Mouse (Mus musculus) CD4-positive helper T cell, adult 2 months (primary cell): ENCODE results near the gene Marc1.
A peak's percentile ranks its signal among the peaks of the same experiment; 100 is the strongest.

Experiments used
- DNase-seq: peaks from one replicate; pipeline ENCODE4 v3.0.0-alpha.2; 2012; ENCODE audit warnings: low read depth, missing footprints, low spot score

Marc1 gene

GRCm38 (mm10) chr1:184822678-184823077 is 11.6 kb upstream of the Marc1 start:
- DNase-seq = no peak

DNA sequence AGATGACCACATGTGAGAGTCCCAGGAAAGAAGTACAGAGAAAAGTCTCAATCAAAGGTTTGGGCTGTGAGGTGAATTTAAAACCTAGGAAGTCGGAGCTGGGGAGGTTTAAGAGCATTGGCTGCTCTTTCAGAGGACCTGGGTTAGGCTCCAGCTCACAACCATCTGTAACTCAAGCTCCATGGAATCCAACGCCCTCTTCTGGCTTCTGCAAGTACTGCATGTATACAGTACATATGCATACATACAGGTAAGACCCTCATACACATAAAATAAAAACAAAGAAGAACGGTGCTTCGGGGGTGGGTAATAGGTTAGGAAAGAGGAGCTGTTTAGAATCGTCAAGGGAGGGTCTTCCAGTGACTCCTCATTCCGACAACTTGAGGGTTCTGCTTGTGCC is 6.7 kb upstream of the Marc1 start:
- peak; percentile 20 for DNase-seq

DNA sequence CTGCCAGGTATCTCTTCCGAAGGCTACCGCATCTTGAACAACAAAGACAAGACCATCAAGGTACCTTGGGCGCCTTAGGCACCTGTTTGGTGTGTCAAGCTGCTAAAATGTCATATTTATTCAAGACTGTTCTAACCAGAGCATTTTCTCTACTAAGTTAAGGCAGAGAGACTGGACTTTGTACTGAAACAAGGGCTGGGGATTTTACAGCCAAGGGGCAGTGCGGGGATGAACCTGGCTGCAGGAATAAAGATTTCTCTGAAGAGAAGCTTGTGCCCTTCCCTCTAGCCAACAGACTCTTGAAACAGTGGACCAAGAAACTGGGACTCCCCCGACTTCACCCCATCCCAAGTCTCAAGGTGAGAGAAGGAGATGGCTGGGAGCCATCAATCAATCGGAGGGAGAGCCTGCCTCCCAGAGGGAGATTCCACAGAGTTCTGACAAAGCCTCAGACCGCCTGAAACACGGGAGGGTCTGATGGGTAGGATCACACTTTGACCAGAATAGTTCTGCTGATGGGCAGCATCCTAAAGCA is 670 bp upstream of the Marc1 start:
- DNase-seq = no peak

GRCm38 (mm10) chr1:184809578-184810001 is 1.5 kb downstream of the Marc1 start:
- no peak for DNase-seq

DNA sequence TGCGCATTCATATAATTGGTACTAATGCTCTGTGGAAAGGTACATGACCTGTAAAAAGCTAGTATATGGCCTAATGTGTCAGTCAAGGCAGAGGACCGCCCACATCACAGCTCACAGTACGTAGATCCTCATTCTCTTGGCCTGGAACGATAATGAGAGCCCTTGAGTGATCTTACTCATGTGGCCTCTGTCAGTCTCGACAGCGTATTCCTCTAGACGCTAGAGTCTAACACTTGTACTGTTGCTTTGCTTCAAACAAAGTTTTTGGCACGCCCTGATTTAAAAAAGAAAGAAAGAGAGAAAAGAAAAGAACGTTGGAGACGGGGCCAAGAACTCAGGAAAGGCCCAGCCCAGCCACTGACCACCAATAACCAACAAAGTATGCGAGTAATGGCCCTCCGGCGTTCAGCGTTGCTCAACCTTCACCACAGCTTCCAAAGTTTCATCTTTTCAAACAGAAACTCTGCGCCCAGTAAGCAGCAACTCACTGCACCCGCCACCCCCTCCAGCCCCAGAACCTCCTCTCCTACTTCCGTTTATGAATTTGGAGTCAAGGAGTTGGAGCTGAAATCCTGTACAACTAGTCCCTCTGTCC is 2.6 kb downstream of the Marc1 start:
- no peak for DNase-seq

GRCm38 (mm10) chr1:184807627-184808417 is 3.3 kb downstream of the Marc1 start:
- DNase-seq = no peak

DNA sequence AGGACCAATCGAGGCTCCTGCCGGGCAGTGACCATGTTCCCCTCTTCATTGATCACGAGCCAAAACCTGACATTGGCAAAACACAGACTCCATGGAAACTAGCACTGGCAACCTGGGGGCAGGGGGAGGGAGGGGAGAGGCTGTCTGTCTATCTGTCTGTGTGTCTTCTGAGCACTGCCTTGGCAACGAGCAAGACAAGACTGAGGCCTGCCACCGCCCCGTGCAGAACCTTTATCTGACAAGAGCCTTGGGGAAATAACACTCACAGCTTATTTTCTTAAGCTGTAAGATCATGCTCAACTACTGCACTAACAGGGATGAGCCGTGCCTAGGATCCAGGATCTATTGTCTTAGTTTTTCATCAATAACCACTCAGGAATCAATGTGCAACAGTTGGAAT is 4.0 kb downstream of the Marc1 start:
- no peak for DNase-seq

GRCm38 (mm10) chr1:184805749-184806148 is 5.4 kb downstream of the Marc1 start:
- no peak for DNase-seq

GRCm38 (mm10) chr1:184793163-184793876 is 17.8 kb downstream of the Marc1 start:
- DNase-seq = peak; percentile 81

- DNase-seq = peak; percentile 65
These were observed 20.0 kb downstream of the Marc1 start for GRCm38 (mm10) chr1:184791109-184791508.

GRCm38 (mm10) chr1:184786376-184787151 is 24.5 kb downstream of the Marc1 start:
- no peak for DNase-seq

DNA sequence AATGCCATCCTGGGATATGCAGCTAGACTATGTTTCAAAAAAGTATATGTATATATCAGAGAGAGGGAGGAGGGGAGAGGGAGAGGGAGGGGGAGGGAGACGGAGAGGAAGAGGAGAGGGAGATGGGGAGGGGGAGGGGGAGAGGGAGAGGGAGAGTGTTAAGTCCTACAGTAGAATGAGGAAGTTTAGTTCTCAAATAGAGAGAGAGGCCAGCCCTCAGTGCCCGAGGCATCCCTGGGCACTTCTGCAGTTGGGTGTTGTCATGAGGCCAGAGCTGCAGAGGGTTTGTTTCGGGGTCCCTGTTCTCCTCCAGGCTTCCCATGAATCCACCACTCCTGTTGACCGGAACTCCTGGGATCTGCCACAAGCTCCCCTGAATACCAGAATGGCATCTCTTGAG is 27.5 kb downstream of the Marc1 start:
- no peak for DNase-seq

- no peak for DNase-seq
These were observed 29.0 kb downstream of the Marc1 start for GRCm38 (mm10) chr1:184782161-184782513.

DNA sequence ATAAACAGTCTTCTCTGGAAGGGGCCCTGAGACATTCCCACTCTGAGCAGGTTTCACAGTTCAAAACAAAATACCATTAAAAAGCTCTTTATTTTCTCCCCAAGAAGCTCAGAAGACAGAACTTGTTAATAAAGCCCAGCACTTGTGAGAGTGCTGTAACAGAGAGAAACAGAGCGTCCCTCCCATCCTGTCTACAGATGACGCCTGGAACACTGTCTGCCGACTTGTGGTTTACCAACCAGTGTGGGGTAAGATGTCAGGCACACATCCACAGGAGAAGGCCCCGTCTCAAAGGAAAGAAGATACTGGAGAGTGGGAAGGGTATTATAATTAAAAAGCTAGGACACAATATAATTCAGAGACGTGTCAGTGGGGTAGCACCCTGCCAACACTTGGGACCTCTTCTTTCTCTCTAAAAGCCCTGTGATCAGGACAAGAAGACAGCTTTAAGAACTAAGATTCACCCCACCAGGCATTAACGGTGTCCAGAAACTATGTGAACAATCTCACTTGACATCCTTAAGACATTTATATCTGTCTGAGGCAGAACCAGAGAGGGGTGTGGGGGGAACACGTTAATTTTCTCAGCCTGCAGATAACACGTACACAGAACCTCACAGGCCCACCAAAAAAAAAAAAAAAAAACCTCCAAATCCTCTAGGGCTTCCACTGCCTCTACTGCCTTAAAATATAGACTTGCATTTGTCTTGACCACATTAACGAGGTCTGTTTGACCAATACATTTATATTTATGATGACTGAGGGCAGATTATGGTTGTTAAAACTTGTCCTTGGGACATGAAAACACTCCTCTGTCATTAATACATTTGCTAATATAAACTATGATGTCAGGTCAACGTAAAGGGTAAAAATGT is 29.6 kb downstream of the Marc1 start:
- DNase-seq = no peak

DNA sequence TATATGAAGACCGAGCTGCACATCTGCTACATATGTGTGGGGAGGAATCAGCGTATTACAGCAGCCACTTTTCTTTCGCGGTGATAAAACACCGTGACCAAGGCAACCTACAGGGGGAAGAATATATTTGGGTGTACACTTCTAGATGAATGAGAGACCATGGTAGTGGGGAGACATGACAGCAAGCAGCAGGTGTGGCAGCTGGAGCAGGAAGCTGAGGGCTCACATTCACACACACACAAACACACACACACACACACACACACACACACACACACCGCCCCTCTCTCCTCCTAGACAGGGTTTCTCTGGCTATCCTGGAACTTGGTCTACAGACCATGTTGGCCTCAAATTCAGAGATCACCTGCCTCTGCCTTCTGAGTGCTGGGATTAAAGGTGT is 33.0 kb downstream of the Marc1 start:
- DNase-seq = no peak

GRCm38 (mm10) chr1:184777061-184777795 is 33.9 kb downstream of the Marc1 start:
- DNase-seq = no peak

DNA sequence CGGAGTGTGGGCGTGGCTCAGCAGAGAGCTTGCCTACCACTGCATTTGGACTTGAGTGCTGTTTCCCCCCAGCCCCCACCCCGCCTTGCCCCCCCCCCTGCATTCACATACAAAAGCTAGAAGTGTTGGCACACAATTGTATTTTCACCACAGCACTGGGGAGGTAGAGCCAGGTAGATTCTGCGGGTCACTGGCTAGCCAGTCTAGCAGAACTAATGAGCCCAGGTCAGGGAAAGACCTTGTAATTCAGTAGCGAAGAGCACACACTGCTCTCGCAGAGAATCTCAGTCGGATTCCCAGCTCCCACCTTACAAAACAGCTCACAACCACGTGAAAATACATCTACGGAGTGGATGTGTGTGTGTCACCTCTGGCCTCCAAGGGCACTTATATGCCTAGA is 35.8 kb downstream of the Marc1 start:
- no peak for DNase-seq

DNA sequence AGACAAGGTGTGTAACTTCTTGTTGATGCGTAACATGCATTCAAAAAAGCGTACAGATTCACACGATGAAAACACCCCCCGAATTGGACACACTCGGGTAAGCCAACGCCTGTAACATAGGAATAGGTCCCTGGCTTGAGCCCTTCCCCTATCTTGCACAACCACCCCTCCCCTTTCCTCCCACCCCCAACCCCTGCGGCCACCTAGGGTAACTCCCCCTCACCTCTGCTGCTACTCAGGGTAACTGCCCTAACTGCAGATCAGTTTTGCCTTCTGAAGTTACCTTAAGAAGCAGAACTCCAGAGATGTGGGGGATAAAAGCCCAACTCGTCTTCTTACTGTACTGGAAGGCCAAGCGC is 39.2 kb downstream of the Marc1 start:
- no peak for DNase-seq

GRCm38 (mm10) chr1:184771202-184771890 is 39.8 kb downstream of the Marc1 start:
- peak; percentile 49 for DNase-seq

DNA sequence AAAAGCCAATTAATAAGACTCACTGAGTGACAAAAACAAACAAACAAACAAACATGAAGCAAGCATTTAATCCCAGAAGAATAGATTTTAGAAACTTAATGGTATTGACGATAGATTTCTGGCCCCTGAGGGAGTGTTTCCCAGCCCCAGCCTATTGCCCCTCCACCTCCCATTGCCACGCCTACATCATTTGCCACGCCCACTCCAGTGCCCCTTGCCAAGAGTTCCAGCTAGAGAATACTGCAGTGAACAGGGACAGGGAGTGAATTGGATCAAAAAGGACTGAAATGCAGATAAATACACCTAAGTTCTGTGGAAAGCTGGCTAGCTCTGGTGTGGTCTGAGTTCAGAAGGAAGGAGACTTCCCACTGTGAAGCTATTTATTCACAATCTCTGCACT is 47.2 kb downstream of the Marc1 start:
- DNase-seq = no peak
